Mouse (Mus musculus) central nervous system, embryonic 11.5 days (tissue): ENCODE results near the gene Chst5. TPM values are rescaled to one million over a fixed set of nuclear protein-coding genes. Genes with fewer than 3 reads are reported as not detected.

Experiments
- polyA plus RNA-seq: library from polyadenylated mRNA; depleted of rRNA; stranded (reverse); fragments of >200 nt; gene quantifications from 2 replicates; pipeline ENCODE4 v1.2.3, GENCODE M21; 2012; rRNA removed

Chst5 gene
- polyA plus RNA-seq: 0.89 and 2.1 TPM in 2 replicates

GRCm38 (mm10) chr8:111909621-111910450 lies at the start of gene Chst5:
Gene Chst5 (minus strand): TSS chr8:111910447.

DNA sequence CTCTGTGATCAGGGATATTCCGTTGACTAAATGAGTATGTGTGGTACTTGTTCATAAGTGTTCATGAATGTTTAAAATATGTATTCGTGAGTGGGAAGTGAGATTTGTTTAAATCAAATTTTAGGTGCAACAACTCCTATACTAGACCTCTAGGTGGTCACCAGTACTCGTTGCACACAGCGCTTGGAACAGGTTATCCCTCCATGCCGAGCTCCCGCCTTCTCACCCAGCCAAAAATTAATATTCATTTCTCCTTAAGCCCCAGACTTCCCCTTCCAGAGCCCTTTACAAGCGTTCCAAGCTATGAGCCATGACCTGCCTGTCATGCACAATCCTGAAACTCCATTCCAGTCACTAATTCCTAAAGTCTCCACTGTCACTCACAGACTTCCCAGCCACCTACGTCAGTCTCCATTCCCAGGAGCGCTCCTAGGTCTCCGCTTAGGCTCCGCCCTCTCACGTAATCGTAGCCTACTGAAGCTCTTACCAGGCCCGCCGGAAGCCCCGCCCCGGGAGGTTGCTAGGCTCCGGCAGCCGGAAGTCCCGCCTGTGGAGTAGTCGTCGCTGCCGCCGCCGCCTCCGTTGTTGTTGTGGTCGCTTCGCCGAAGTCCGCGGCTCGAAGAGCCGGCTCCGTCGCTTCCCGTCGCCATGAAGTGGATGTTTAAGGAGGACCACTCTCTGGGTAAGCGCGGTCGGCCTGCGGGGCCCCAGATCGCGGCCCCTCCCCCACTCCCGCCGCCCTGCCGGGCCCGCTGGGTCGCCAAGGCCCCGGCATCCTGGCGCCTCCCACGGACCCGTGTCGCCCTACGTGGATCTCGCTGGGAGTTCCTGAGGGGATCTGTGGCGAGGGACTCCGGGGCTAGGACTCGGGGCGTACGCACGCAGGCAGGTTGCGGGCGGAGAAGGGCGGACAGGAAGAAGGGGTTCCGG lies 30.2 kb upstream of the Chst5 start, which contains the start of gene Gabarapl2:
Gabarapl2 (plus strand) TSS at position 533 of the 930 bp plus-strand sequence.

GRCm38 (mm10) chr8:111933348-111934076 lies 23.3 kb upstream of the Chst5 start, which contains the start of gene Tmem231:
Gene Tmem231 (minus strand): TSS chr8:111933881.

GRCm38 (mm10) chr8:111876355-111876948 lies 33.8 kb downstream of the Chst5 start, which contains the start of gene Tmem170:
Gene Tmem170 (minus strand): TSS chr8:111876750.

DNA sequence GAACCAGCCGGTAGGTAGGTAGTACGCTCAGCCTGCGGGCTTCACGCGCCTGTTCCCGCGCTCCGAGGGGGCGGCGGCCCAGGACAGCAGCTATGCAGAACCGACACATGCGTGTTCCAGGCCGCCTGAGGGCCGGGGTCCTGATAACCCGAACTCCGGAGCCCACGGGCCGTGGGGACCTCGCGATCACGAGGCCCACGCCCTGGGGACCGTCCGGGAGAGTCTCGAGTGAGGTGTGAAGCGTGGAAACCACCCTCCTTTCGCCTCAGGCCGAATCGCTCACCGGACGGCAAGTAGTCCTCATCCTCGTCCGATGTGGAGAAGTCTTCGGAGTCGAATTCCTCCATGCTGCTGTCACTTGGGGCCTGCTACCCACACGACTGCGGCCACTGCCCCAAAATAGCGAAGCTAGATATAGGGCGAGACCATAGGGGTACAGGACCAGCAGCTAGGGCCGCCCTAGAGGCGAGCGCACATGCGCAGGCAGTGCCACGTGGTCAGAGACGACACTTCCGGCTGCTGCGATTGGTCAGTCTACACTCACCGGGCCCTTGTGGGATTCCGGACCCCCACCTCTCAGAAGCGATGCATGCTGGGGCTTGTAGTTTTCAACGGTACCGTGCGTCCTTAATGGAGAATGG lies 56.3 kb downstream of the Chst5 start, which contains the start of gene Cfdp1:
Cfdp1 (minus strand) TSS at position 431 of the 641 bp plus-strand sequence.

Other genes with a start within 250 kb of the Chst5 start
- gene Ctrb1, start 219.4 kb downstream of the Chst5 start, polyA plus RNA-seq: 0.21 and 0.40 TPM in 2 replicates
- gene Bcar1, start 166.6 kb downstream of the Chst5 start, polyA plus RNA-seq: 53.9 and 63.9 TPM in 2 replicates
- gene Cfdp1, start 56.2 kb downstream of the Chst5 start, polyA plus RNA-seq: 157 and 309 TPM in 2 replicates
- 4.7 and 6.6 TPM in 2 replicates for gene Tmem170, start 33.7 kb downstream of the Chst5 start, polyA plus RNA-seq
- 11.2 and 13.9 TPM in 2 replicates for gene Tmem231, start 23.4 kb upstream of the Chst5 start, polyA plus RNA-seq
- 91.3 and 134 TPM in 2 replicates for gene Gabarapl2, start 30.3 kb upstream of the Chst5 start, polyA plus RNA-seq
- gene Adat1, start 81.9 kb upstream of the Chst5 start, polyA plus RNA-seq: 13.8 and 14.9 TPM in 2 replicates
- 138 and 156 TPM in 2 replicates for gene Kars, start 100.9 kb upstream of the Chst5 start, polyA plus RNA-seq
- 21.1 and 24.5 TPM in 2 replicates for gene Terf2ip, start 101.0 kb upstream of the Chst5 start, polyA plus RNA-seq
- 0.52 and 0.57 TPM in 2 replicates for gene Gm6793, start 104.6 kb upstream of the Chst5 start, polyA plus RNA-seq